Mouse (Mus musculus) kidney, adult 9 months (tissue): ENCODE data around the gene Tmtc1.

Source experiments
- DNase-seq: peaks from one replicate; pipeline ENCODE4 v3.0.0; 2022

Tmtc1 gene

DNA sequence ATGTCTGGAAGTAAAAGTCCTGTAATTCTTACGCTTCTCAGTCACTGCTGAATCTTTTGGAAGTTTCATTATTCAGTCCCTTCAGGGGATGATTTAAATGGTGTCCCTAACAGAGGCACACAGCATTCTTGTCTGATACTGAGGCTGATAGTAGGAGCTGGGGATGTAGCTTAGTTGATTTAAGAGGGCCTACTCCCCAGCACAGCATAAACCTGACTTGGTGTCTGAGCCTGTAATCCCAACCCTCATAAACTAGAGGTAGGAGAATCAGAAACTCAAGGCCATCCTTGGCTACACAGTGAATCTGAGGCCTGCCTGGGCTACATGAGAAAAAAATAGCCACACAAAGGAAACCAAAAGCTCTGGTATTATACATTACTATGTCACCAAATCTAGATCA, 77.6 kb downstream of the Tmtc1 start:
- DNase-seq: no peak

DNA sequence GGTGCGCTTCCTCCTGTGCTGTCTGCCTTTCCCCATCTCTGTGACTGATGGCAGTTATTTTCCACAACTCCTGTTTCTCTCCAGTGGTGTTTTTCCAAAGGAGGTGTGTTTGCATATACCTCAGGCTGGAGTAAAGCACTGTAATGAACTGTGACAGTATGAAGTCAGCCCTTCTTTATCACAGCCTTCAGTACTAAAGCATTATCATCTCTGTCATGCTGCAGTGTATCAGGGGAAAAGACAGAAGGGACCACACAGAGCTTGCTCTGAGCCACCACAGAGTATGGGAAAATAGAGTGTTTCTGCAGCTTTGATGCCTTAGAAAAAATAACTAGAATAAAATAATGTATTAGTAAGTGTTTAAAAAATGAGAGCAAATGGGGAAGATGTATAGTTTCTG, 81.0 kb downstream of the Tmtc1 start:
- peak; percentile 30 for DNase-seq

DNA sequence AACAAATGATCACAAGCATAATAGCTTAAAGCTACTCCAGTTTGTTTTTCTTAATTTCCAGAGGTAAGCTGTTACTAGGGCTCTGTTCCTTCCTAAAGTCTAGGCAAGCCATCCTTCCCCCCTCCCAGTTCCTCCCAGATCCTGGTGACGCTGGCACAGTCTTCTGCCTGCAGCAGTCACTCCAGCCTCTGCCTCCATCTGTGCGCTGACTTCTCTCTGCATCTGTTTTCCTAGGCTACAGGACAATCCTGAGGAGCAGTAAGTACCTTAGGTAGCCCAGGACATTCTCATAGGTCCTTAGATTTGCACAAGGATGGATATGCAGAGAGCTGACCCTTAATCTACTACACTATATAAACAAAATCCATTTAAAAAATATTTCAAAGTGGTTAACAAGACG, 81.7 kb downstream of the Tmtc1 start:
- DNase-seq: no peak

DNA sequence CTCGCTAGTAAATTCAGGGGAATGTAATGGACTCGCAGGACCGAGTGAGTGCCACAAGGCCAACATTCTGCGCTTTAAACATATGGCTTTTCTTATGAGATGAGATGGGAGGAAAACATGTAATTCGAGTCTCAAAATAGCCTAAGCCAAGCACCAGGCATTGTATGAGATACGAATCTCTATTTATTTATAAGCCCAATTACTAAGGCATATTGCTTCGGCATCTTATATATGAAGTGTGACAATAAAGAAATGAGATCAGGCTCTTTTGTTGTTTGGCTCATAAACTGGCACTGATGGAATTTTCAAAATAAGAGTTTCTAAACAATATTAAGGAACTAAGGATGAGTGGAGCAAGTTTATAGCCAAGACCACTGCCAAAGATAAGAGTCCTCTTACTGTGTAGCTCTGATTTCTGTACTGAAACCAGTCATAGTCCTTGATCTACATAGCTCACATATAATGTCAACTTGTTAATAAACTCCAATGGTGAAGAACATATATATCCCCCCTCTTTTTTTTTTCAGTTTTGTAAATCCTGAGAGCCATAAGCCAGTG, 84.8 kb downstream of the Tmtc1 start:
- DNase-seq: no peak

DNA sequence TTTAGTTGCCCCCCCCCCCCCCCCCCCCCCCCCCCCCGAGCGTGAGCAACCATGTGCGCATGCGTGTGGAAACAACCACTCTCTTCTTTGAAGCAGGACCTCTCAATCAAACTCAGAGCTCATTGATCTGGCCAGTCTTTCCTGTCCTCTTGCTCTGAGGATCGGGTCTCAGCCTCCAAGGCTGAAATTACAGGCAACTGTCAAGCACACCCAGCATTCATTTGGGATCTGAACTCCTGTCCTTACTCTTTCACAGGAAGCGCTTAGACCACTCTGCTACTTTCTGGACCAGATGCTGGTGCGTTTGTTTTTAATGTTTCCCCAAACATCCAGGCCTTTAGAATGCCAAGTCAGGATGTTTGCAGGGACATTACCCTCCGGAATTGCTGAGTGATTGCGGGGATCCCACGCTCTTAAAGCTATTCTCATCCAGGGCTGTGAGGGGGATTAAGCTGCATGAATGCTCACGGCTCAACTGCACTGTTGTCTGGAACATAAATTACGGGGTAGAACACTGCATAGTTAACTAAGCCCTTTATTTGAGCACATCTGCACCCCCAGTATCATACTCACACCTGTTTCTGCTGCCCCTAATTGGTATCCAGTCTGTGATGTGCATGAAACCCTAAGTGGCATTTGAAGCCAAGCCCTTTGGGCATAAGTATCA, 85.5 kb downstream of the Tmtc1 start:
- peak; percentile 24 for DNase-seq

DNA sequence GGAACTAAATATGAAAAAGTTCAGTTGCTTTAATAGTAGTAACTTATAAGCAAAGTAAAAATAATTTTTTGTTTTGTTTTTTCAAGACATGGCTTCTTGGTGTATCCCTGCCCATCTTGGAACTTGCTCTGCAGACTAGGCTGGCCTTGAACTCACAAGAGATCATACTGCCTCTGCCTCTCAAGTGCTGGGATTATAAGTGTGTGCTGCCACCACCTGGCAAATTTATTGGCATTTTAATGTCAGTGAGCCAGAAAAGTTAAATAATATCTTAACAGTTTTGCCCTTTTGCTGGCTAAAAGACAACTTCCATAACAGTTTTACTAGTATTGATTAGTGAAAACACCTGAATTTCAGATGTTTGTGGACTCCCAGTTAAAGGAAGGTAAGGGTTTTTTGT, 88.0 kb downstream of the Tmtc1 start:
- DNase-seq: no peak

DNA sequence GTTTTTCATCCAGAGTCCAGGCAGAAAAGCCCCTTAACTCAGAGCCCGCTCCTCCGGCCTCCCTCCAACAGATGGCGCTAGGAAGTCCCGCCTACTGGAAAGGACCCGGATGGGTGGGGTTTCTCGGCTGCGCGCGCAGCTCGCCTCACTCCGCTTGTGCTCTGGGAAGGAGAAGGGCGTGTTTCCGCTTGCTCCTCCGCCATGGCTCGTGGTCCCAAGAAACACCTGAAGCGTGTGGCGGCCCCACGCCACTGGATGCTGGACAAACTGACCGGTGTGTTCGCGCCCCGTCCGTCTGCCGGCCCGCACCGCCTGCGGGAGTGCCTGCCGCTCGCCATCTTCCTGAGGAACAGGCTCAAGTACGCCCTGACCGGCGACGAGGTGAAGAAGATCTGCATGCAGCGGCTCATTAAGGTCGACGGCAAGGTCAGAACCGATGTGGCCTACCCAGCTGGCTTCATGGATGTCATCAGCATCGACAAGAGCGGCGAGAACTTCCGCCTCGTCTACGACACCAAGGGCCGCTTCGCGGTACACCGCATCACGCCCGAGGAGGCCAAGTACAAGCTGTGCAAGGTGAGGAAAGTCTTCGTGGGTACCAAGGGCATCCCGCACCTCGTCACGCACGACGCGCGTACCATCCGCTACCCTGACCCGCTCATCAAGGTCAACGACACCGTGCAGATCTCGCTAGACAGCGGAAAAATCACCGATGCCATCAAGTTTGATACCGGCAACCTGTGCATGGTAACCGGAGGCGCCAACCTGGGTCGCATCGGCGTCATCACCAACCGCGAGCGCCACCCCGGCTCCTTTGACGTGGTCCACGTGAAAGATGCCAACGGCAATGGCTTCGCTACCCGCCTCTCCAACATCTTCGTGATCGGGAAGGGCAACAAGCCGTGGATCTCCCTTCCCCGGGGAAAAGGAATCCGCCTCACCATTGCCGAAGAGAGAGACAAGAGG, 89.4 kb downstream of the Tmtc1 start:
- peak; percentile 56 for DNase-seq

DNA sequence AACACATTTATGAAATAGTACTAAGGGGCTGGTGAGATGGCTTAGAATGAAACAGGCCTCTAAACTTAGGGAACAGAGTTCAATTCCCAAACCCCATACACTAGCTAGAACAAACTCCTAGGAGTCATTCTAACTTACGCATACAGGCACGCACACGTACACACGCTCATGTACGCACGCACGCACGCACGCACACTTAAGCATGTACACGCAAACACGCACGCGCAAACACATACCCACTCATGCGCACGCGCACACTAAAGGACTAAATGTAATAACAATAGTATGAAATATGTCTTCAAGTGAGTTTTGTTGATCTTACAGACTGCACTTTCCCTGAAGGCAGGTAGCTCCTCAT, 90.1 kb downstream of the Tmtc1 start:
- no peak for DNase-seq

DNA sequence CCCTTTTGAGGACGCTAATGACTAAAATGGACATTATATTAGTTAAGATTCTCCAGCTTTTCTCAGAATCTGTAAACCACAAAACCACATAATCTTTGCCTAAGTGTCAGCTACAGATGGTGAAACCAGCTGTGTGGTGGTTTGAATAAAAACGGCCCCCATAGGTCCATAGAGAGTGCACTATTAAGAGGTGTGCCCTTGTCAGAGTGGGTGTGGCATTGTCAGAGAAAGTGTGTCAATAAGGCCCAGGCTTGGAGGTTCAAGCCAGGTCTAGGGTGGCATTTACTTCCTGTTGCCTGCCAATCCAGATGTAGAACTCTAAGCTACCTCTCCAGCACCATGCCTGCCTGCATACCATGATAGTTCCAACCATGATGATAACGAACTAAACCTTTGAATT, 99.2 kb downstream of the Tmtc1 start:
- DNase-seq: no peak

DNA sequence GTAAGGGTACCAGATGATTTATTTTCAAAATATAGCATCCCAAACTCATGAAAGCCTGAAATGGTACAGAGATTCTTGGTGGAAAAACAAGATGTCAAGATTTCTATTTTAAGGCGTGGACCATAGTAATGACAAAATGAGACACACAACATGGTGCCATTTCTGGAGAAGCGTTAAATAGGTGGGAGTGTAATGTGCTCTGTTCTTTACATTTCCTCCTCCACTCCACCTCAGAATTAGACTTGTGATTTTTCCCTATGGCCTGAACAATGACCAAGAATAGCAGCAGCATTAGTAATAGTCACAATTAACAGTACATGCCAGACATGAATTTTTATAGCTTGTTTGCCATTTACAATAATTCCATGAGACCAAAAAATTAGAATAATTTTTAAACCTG, 102.0 kb downstream of the Tmtc1 start:
- DNase-seq: no peak

DNA sequence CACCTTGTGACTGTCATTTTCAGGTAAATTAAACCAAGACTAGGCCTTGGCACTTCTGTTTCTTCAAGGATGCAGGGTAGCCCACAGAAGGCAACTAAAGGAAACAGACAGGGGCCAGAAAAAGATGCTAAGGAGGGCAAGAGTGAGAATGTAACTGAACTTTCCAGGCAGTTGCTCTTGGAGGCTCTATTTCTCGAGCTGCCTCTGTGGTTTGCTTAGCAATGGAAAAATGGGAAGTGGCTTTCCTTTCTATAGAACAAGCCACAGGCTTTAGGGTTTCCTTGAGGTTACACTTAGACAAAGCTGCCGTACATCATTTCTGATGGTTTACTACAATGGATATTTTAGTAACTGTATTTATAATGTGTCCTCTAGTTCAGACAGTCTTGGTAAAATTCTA, 102.4 kb downstream of the Tmtc1 start:
- no peak for DNase-seq

DNA sequence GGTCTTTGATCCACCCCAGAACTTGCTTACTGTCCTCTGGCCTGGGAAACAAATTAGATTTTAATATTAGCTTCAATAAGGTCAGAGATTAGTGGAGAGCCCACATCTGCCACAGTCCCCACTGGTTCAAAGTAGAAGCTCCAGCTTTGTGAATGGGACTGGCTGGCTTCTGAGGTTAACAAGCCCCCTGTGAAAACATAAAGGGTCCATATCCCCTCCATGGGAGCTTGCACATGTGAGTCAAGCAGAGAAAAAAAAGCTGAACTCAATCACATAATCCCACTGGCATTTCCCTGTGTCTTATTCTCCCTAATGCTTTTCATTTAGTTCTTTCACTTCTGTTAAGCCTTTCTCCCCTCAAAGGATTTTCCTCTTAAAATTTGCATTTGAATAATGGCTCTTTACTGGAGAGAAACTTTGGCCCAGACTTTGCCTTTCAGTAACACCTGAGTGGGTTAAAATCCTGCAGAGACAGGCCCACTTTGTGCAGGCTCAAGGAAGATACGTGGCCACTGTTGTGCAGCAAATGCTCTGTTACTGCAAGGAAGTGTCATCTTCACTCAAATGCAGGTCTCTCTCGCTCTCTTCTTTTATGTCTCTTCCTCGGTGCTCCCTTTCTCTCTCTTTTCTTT, 105.7 kb downstream of the Tmtc1 start:
- no peak for DNase-seq

DNA sequence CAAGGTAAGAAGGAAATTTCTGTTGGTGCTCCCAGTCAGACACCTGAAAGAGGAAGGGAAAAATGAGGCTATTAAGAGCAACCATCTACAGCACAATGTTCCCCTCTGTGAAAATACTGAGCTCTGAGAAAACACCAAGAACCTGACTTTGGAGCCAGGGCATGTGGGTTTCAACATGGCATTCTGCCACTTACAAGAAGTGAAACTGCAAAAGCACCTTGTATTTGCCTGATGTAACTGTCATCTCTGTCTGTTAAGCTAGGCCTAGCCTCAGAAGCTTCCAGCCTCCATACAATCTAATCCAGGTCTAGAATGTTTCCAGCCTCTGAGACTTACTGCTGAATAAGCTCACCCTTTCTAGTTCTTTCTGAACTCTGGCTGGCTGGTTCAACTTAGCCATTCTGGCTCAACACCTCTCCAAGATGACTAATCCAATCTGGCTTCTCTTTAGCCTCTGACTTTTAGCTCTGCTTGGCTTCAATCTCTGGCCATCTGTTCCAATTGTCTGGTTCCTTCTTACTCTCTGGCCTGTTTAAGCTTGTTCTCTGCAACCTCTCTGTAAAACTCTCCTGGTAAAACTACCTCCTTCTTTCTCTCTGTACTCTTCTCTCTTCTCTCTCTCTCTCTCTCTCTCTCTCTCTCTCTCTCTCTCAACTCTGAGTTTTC, 107.8 kb downstream of the Tmtc1 start:
- DNase-seq: no peak

DNA sequence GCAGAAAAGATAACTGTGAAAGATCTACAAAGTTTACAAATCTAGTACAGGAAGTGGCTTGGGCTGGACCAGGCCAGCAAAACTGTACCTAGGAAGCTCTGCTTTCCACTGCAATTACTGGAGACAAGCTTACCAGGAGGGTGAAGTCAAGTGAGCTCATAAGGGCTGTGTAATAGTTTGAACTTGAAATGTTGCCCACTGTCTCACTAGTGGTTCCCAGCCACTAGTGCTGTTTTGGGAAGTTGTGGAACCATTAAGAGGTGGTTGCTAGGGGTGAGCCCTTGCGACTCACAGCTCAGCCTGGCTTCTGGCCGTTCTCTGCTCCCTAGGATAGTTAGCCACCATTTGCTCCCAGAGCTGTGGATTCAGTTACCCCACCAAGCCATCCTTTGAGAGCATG, 112.3 kb downstream of the Tmtc1 start:
- DNase-seq: no peak

DNA sequence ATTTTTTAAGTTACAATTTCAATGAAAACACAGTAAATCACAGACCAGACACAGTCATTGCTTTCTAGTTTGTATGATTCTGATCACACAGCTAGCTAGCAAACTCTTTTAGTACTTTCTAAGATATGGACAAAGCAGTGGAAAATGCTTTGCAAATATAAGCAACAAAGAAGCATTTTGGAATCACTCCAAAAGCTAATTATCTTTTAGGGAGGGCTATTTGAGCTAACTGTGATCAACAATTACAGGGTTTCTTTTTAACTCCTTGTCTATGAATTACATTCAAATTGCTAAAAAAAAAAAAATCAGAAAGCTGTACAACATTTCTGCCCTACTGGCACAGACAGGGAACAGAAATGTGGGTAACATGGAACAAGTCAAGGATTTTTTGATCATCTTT, 114.2 kb downstream of the Tmtc1 start:
- DNase-seq: no peak

DNA sequence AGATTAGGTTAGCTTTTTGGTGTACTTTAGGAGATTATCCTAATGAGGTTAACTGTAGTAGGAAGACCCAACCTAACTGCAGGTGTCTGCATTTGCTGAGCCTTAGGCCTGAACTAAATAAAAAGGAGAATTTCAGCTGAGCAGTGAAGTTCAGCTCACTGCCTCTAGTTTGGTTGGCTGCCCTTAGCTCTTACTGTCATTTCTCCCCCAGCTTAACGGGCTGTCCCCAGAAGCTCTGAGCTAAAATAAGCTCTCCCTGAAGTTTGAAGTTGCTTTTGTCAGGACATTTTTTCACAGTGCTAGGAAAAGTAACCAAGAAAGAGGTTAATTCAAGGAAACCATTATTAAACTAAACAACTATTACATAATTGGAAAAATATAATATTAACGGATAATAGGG, 115.3 kb downstream of the Tmtc1 start:
- no peak for DNase-seq

DNA sequence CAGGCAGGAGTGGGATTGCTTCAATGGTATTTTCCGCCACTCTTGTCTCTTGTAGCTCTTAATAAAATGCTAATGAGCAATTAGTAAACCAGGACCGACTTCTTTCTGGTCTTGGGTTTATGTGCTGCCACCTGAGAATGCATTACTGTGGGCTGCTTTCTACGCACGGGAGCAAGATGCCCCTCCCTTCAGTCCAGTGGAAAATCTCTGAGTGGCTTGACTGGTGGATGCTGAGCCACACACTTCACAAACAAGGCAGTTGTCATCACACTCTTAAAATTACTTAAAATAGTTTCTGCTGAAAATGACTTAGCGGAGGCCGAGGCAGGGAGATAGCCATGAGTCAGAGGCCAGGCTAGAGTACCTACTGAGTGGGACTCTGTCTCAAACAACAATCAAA, 116.1 kb downstream of the Tmtc1 start:
- DNase-seq: no peak

DNA sequence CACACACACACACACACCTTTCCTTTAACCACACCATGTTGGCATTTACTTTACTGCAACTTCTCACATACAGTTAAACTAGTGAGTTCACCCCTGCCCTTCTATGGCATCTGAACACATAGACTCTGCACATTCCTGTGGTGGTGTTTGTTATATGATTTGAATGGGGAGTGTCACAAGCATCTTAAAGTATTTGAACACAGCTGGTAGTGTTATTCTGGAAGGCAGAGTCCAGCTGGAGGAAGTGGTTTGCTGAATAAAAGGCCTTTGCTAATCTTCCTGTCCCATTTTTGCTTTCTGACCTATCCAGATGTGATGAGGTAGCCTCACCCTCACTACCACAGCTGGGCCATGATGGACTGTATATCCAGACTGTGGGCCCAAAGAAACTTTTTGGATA, 125.5 kb downstream of the Tmtc1 start:
- DNase-seq: no peak

DNA sequence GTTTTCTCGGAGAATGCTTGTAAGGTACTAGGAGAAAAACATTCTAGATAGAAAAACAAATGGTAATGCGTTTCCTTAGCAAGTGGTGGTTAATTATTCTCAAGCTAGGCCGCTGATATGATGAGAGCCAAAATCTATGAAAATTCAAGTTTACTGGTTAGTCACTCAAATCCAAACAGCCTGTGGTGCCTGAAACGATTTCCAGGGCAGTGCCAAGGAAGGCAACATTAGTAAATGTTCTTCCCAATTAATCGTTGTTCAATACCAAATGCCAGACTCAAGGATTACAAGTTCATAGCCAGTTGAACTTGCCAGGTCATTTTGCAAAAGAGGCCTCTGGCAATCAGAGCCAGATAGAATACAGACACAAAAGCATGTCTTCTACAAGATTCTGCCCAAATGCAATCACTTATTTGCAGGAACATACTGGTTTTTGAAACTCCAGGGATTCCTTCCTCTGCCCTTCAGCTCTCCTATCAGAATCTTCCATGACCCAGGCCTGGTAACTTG, 128.6 kb downstream of the Tmtc1 start:
- DNase-seq: no peak

DNA sequence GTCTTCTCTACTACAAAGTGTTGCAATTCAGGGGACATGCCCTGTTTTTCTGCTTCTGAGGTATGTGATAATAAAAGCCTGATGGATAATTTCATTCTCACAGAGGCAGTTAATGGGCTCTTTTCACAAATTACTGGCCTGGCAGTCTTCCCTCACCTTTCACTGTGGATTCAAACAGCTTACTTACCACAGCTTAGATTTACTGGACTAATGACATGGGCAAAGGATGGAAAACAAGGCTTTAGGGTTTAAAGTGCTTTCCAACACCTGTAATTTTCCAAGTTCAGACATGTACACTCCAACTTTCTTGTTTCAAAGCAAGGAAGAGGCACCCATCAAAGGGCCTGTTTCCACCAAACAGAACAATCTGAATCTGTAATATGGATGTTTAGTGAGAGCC, 129.1 kb downstream of the Tmtc1 start:
- no peak for DNase-seq

DNA sequence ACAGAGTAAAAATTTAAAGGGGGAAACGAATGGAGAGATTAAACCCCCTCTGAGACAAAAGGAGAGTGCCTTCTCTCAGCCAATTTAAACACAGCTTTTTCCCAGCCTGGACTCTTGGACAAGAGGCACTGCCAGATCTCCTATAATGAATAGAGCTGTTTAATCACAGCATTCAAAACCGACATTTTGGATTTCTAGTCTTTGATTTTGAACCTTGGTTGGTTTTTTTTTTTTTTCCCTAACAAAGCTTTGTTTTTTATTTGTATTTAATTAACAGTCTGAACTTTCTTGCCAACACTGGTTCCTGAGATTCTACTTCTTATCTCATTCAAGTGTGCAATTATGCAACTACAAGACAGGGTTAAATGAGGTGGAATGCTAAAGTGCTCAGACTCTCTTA, 133.2 kb downstream of the Tmtc1 start:
- DNase-seq: no peak

DNA sequence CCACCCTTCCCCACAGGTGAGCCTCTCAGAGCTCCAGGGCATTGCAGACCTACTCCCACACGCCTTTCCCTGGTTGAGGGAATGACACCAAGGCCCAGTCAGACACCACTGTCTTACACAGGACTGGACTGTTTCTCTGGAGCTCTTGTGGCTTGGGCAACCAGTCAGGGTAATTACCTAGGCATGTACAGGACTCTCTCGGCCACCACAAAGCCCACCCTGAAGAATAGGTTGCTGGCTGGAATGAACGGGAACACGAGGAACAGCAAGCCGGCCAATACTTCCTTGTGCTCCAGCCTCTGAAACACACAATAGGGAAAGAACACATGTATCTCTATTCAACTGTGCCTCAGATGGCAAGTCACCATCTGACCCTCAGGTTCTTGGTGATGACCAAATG, 138.4 kb downstream of the Tmtc1 start:
- DNase-seq: no peak

DNA sequence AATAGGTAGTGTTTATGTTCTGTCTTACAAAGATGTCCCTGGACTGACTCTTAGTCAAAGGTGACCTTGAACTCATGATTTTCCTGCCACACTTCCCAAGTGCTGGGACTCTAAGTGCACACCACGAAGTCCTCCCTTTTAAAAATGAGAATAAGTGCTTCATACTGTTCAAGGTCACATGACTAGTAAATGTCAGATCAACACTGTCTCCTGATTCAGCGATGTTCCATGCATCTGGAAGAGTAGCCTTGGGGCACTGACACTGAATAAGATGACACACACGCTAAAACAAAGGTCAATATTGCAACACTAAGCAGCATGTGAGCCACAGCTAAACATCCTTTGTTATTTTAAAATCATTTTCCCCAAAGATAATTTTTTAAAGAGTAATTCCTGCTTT, 139.0 kb downstream of the Tmtc1 start:
- DNase-seq: no peak
